Mouse (Mus musculus) C2C12 (cell line): Measurements from ENCODE around the gene Mynn.

Experiments used
- CEBPB ChIP-seq: IDR thresholded peaks from one replicate; pipeline ENCODE4 v1.6.1; 2011; ENCODE audit warnings: low read depth, mild to moderate bottlenecking, control low read depth, moderate library complexity
- CTCF ChIP-seq: IDR thresholded peaks from one replicate; pipeline ENCODE4 v1.5.1; 2011; ENCODE audit not compliant: control insufficient read depth, insufficient read depth, insufficient read length
- FOSL1 ChIP-seq: IDR thresholded peaks from one replicate; pipeline ENCODE4 v1.8.0; 2011; ENCODE audit warnings: mild to moderate bottlenecking, low read length; ENCODE audit not compliant: poor library complexity, insufficient read depth, severe bottlenecking
- MAX ChIP-seq: IDR thresholded peaks from one replicate; pipeline ENCODE4 v1.6.1; 2011; ENCODE audit warnings: mild to moderate bottlenecking, control low read depth
- MYOD1 ChIP-seq: IDR thresholded peaks from one replicate; pipeline ENCODE4 v1.6.1; 2011; ENCODE audit warnings: low read depth; ENCODE audit not compliant: control insufficient read depth, insufficient read length
- MYOG ChIP-seq: IDR thresholded peaks from one replicate; pipeline ENCODE4 v1.6.1; 2011; ENCODE audit not compliant: control insufficient read depth, insufficient read length; ENCODE audit errors: extremely low read depth
- USF1 ChIP-seq: IDR thresholded peaks from one replicate; pipeline ENCODE4 v1.6.1; 2011; ENCODE audit warnings: low read depth, mild to moderate bottlenecking, control low read depth, moderate library complexity

DNA sequence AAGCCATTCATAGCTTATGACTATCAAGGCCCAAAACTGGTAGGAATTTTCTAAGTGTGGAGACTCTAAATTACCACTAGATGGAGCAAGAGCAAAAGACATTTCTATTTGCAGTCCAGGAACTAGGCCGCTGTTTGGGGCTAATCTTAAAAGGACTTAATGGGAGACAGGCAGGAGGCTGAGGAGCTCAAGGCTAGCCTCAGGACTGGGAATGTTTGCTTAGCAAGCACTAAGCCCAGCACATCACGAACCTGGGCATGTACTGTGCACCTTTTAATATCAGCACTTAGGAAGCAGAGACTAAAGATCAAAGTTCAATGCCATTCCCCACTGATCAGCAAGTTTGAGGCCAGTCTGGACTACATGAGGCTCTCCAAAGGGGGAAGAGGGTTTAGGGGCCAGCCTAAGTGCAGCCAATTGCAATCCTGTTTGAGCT lies 9.4 kb upstream of the Mynn start:
- TF ChIP-seq CTCF, result no peak
- TF ChIP-seq CEBPB, result no peak
- no peak for TF ChIP-seq FOSL1
- no peak for TF ChIP-seq USF1
- TF ChIP-seq MYOD1, result no peak
- no peak for TF ChIP-seq MAX
- TF ChIP-seq MYOG, result no peak
